Mouse (Mus musculus) liver, adult 2 months (tissue): ENCODE results near the gene Btnl9.

ENCODE experiments used
- CTCF ChIP-seq: fragments of 200-500 bp; IDR thresholded peaks from 2 replicates; pipeline ENCODE4 v1.5.1; 2011; ENCODE audit warnings: low read depth, low read length, control low read depth
- POLR2A ChIP-seq: fragments of 200-500 bp; IDR thresholded peaks from 2 replicates; pipeline ENCODE4 v1.6.1; 2011; ENCODE audit warnings: low read length, control low read depth; ENCODE audit not compliant: insufficient read depth; ENCODE audit errors: extremely low read depth

GRCm38 (mm10) chr11:49119635-49120034 lies 67.3 kb downstream of the Btnl9 start:
- TF ChIP-seq CTCF (no peak), POLR2A (no peak)
